Mouse (Mus musculus) E14TG2a.4 (cell line): Measurements from ENCODE around the gene A130010J15Rik.

Experiments used
- H3K27me3 ChIP-seq: 2 replicates; pipeline ENCODE4 v1.6.1; 2014; ENCODE audit warnings: low read length, control low read depth; ENCODE audit not compliant: insufficient read depth
- H3K36me3 ChIP-seq: 2 replicates; pipeline ENCODE4 v1.6.1; 2014; ENCODE audit warnings: low read length, control low read depth; ENCODE audit not compliant: insufficient read depth
- H3K4me1 ChIP-seq: replicated peaks from 2 replicates; pipeline ENCODE4 v1.6.1; 2014; ENCODE audit warnings: low read depth, low read length, control low read depth
- H3K4me3 ChIP-seq: replicated peaks from 2 replicates; pipeline ENCODE4 v1.5.1; 2014; ENCODE audit warnings: mild to moderate bottlenecking, low read length
- H3K9me3 ChIP-seq: 2 replicates; pipeline ENCODE4 v1.6.1; 2014; ENCODE audit warnings: low read length, control low read depth
- CTCF ChIP-seq: conservative IDR thresholded peaks from 2 replicates; pipeline ENCODE4 v1.5.1; 2014; ENCODE audit warnings: low read length
- NANOG ChIP-seq: IDR thresholded peaks from 2 replicates; pipeline ENCODE4 v1.6.1; 2014; ENCODE audit warnings: borderline replicate concordance, low read length, mixed read lengths
- POU5F1 ChIP-seq: IDR thresholded peaks from 2 replicates; pipeline ENCODE4 v1.6.1; 2014; ENCODE audit warnings: low read length, borderline replicate concordance

A130010J15Rik gene

GRCm38 (mm10) chr1:193160317-193161032, 7.4 kb upstream of the A130010J15Rik start:
- Histone ChIP-seq H3K4me1 (peaks cover 25% of the 10 kb centered on the region), H3K27me3 (peaks cover 31% of the 10 kb centered on the region), H3K9me3 (no peaks in the 10 kb centered on the region), H3K4me3 (no peak overlapping the region), H3K36me3 (no peaks in the 10 kb centered on the region)
- TF ChIP-seq NANOG = no peak
- TF ChIP-seq CTCF = no peak
- TF ChIP-seq POU5F1 = no peak

GRCm38 (mm10) chr1:193169228-193169627, 1.4 kb downstream of the A130010J15Rik start:
- H3K4me1 ChIP-seq = peaks cover 16% of the 10 kb centered on the region
- H3K4me3 ChIP-seq = no peak overlapping the region
- no peaks in the 10 kb centered on the region for H3K9me3 ChIP-seq
- TF ChIP-seq CTCF (no peak), POU5F1 (no peak), NANOG (no peak)
- H3K36me3 ChIP-seq = 0 out of 2 replicates have a peak, but pooled peaks cover 8% of the 10 kb centered on the region
- H3K27me3 ChIP-seq = no peaks in the 10 kb centered on the region

- no peak for TF ChIP-seq CTCF
- no peak for TF ChIP-seq POU5F1
- no peak for TF ChIP-seq NANOG
- H3K4me1 ChIP-seq = peaks cover 22% of the 10 kb centered on the region
- H3K4me3 ChIP-seq = no peak overlapping the region
- no peaks in the 10 kb centered on the region for H3K27me3 ChIP-seq
- no peaks in the 10 kb centered on the region for H3K9me3 ChIP-seq
- H3K36me3 ChIP-seq = peaks cover 8% of the 10 kb centered on the region; the same call in 1 of the 2 replicates
Observed at GRCm38 (mm10) chr1:193169856-193170255, 2.0 kb downstream of the A130010J15Rik start.

- Histone ChIP-seq H3K36me3 (peaks cover 10% of the 10 kb centered on the region; the same call in 1 of the 2 replicates), H3K4me1 (peaks cover 25% of the 10 kb centered on the region), H3K4me3 (peak overlapping the region; percentile 89), H3K9me3 (no peaks in the 10 kb centered on the region), H3K27me3 (no peaks in the 10 kb centered on the region)
- TF ChIP-seq NANOG = no peak
Observed at GRCm38 (mm10) chr1:193172991-193173809, 5.4 kb downstream of the A130010J15Rik start.

GRCm38 (mm10) chr1:193173810-193174129, 5.9 kb downstream of the A130010J15Rik start:
- no peaks in the 10 kb centered on the region for H3K9me3 ChIP-seq
- H3K27me3 ChIP-seq = no peaks in the 10 kb centered on the region
- peaks cover 25% of the 10 kb centered on the region for H3K4me1 ChIP-seq
- TF ChIP-seq CTCF (no peak), NANOG (no peak), POU5F1 (no peak)
- peaks cover 4% of the 10 kb centered on the region; the same call in 1 of the 2 replicates for H3K36me3 ChIP-seq
- peak overlapping the region; percentile 89 for H3K4me3 ChIP-seq

- no peaks in the 10 kb centered on the region for H3K9me3 ChIP-seq
- H3K27me3 ChIP-seq = no peaks in the 10 kb centered on the region
- TF ChIP-seq NANOG (no peak), POU5F1 (no peak), CTCF (no peak)
- H3K36me3 ChIP-seq = peaks cover 2% of the 10 kb centered on the region; the same call in 1 of the 2 replicates
- peaks cover 25% of the 10 kb centered on the region for H3K4me1 ChIP-seq
- H3K4me3 ChIP-seq = peak overlapping the region; percentile 89
Observed at GRCm38 (mm10) chr1:193174143-193174733, 6.4 kb downstream of the A130010J15Rik start.

GRCm38 (mm10) chr1:193181104-193181503, 13.3 kb downstream of the A130010J15Rik start:
- H3K9me3 ChIP-seq = no peaks in the 10 kb centered on the region
- no peaks in the 10 kb centered on the region for H3K4me1 ChIP-seq
- TF ChIP-seq POU5F1 (no peak), NANOG (no peak)
- no peak overlapping the region for H3K4me3 ChIP-seq
- H3K27me3 ChIP-seq = 0 out of 2 replicates have a peak, but pooled peaks cover 7% of the 10 kb centered on the region
- no peaks in the 10 kb centered on the region for H3K36me3 ChIP-seq

- Histone ChIP-seq H3K4me1 (peaks cover 13% of the 10 kb centered on the region), H3K36me3 (no peaks in the 10 kb centered on the region), H3K4me3 (no peak overlapping the region), H3K9me3 (no peaks in the 10 kb centered on the region), H3K27me3 (0 out of 2 replicates have a peak, but pooled peaks cover 7% of the 10 kb centered on the region)
- TF ChIP-seq NANOG (no peak), CTCF (no peak), POU5F1 (no peak)
Observed at GRCm38 (mm10) chr1:193188257-193188656, 20.4 kb downstream of the A130010J15Rik start.
